Mouse (Mus musculus): Measurements from ENCODE around the gene Btbd8.

- TF ChIP-seq CTCF (IDR thresholded peaks at IDR 0.05; ENCODE audit: insufficient read depth, low read depth, low read length), result no peak
- TF ChIP-seq POLR2A (IDR thresholded peaks at IDR 0.05; ENCODE audit: insufficient read depth, low read depth, low read length), result no peak
Measured at GRCm38 (mm10) chr5:107497519-107498501, 60.0 kb downstream of the Btbd8 start.
